Mouse (Mus musculus): ENCODE measurements around the gene Zfp963. TPM values are rescaled to one million over a fixed set of nuclear protein-coding genes. Genes with fewer than 3 reads are reported as not detected.

Gene Zfp963
- polyA plus RNA-seq, 1 experiment from 2014 or later, result 6.3 TPM

GRCm38 (mm10) chr8:69777111-69777510 lies 27.3 kb upstream of the Zfp963 start:
- 0 out of 2 replicates have a peak, but pooled peaks cover 5% of the 10 kb centered on the region for H3K36me3 ChIP-seq
- DNase-seq (ENCODE audit: low spot score), result no peak
- H3K4me3 ChIP-seq, result no peak overlapping the region
- 69% methylated on average over 12 of the region's 12 CpGs for WGBS
- H3K4me1 ChIP-seq (replicated peaks), result peaks cover 20% of the 10 kb centered on the region
- H3K27me3 ChIP-seq (ENCODE audit: insufficient read depth, poor library complexity, severe bottlenecking), result no peaks in the 10 kb centered on the region
- H3K9me3 ChIP-seq, result no peaks in the 10 kb centered on the region
- H3K27ac ChIP-seq, result no peak overlapping the region

GRCm38 (mm10) chr8:69775149-69775534 lies 25.4 kb upstream of the Zfp963 start:
- peak overlapping the region; percentile 82 for H3K4me3 ChIP-seq
- peak overlapping the region; percentile 100 for H3K27ac ChIP-seq
- H3K9me3 ChIP-seq, result no peaks in the 10 kb centered on the region

GRCm38 (mm10) chr8:69774503-69775148 lies 24.9 kb upstream of the Zfp963 start, which contains the start of gene Gm20422:
Gm20422 (minus strand) TSS chr8:69774886.
- no peaks in the 10 kb centered on the region for H3K27me3 ChIP-seq (ENCODE audit: insufficient read depth, poor library complexity, severe bottlenecking)
- H3K4me1 ChIP-seq (replicated peaks), result peaks cover 25% of the 10 kb centered on the region
- WGBS, result under 1% methylated on average over 41 of the region's 41 CpGs
- H3K4me3 ChIP-seq, result peak within 1 kb of the TSS; percentile 82
- peak; percentile 93 for DNase-seq (ENCODE audit: low spot score)
- peak within 1 kb of the TSS; percentile 100 for H3K27ac ChIP-seq
- no peaks in the 10 kb centered on the region for H3K9me3 ChIP-seq
- H3K36me3 ChIP-seq, result peaks cover 30% of the 10 kb centered on the region

More at GRCm38 (mm10) chr8:69775149-69775534, 25.4 kb upstream of the Zfp963 start:
- no peak for DNase-seq (ENCODE audit: low spot score)
- peaks cover 25% of the 10 kb centered on the region for H3K4me1 ChIP-seq (replicated peaks)
- peaks cover 25% of the 10 kb centered on the region for H3K36me3 ChIP-seq
- 64% methylated on average over 2 of the region's 2 CpGs for WGBS
- no peaks in the 10 kb centered on the region for H3K27me3 ChIP-seq (ENCODE audit: insufficient read depth, poor library complexity, severe bottlenecking)

GRCm38 (mm10) chr8:69772106-69772505 lies 22.3 kb upstream of the Zfp963 start:
- Histone ChIP-seq H3K36me3 (peaks cover 55% of the 10 kb centered on the region), H3K9me3 (peaks cover 5% of the 10 kb centered on the region; the same call in 1 of the 2 replicates), H3K4me1 (replicated peaks) (peaks cover 25% of the 10 kb centered on the region), H3K27ac (no peak overlapping the region), H3K27me3 (ENCODE audit: insufficient read depth, poor library complexity, severe bottlenecking) (no peaks in the 10 kb centered on the region), H3K4me3 (no peak overlapping the region)
- no peak for DNase-seq (ENCODE audit: low spot score)
- WGBS, result 88% methylated on average over 2 of the region's 2 CpGs

- peaks cover 64% of the 10 kb centered on the region for H3K36me3 ChIP-seq
- H3K27me3 ChIP-seq (ENCODE audit: insufficient read depth, poor library complexity, severe bottlenecking), result no peaks in the 10 kb centered on the region
- peaks cover 9% of the 10 kb centered on the region for H3K9me3 ChIP-seq
- no peak overlapping the region for H3K4me3 ChIP-seq
- no peak overlapping the region for H3K27ac ChIP-seq
- 92% methylated on average over 9 of the region's 9 CpGs for WGBS
- H3K4me1 ChIP-seq (replicated peaks), result peaks cover 25% of the 10 kb centered on the region
- no peak for DNase-seq (ENCODE audit: low spot score)
These were observed 21.5 kb upstream of the Zfp963 start for GRCm38 (mm10) chr8:69771221-69771620.

- DNase-seq (ENCODE audit: low spot score), result no peak
- H3K27me3 ChIP-seq (ENCODE audit: insufficient read depth, poor library complexity, severe bottlenecking), result no peaks in the 10 kb centered on the region
- no peaks in the 10 kb centered on the region for H3K4me1 ChIP-seq (replicated peaks)
- peaks cover 9% of the 10 kb centered on the region for H3K9me3 ChIP-seq
- WGBS, result 90% methylated on average over 4 of the region's 4 CpGs
- no peak overlapping the region for H3K27ac ChIP-seq
- no peak overlapping the region for H3K4me3 ChIP-seq
- H3K36me3 ChIP-seq, result peaks cover 95% of the 10 kb centered on the region
These were observed 12.2 kb upstream of the Zfp963 start for GRCm38 (mm10) chr8:69761814-69762445.

GRCm38 (mm10) chr8:69758316-69758715 lies 8.5 kb upstream of the Zfp963 start:
- no peaks in the 10 kb centered on the region for H3K27me3 ChIP-seq (ENCODE audit: insufficient read depth, poor library complexity, severe bottlenecking)
- no peak for DNase-seq (ENCODE audit: low spot score)
- no peaks in the 10 kb centered on the region for H3K4me1 ChIP-seq (replicated peaks)
- no peaks in the 10 kb centered on the region for H3K9me3 ChIP-seq
- no peak overlapping the region for H3K27ac ChIP-seq
- WGBS, result 94% methylated on average over 5 of the region's 5 CpGs
- H3K4me3 ChIP-seq, result no peak overlapping the region
- peaks cover 78% of the 10 kb centered on the region for H3K36me3 ChIP-seq

- H3K4me3 ChIP-seq, result no peak overlapping the region
These were observed 2.7 kb upstream of the Zfp963 start for GRCm38 (mm10) chr8:69752437-69752836.

GRCm38 (mm10) chr8:69741231-69741630 lies 8.5 kb downstream of the Zfp963 start:
- WGBS, result 81% methylated on average over 2 of the region's 2 CpGs
- peaks cover 28% of the 10 kb centered on the region for H3K36me3 ChIP-seq
- no peak overlapping the region for H3K4me3 ChIP-seq
- H3K27ac ChIP-seq, result no peak overlapping the region
- no peaks in the 10 kb centered on the region for H3K9me3 ChIP-seq
- DNase-seq (ENCODE audit: low spot score), result no peak
- no peaks in the 10 kb centered on the region for H3K4me1 ChIP-seq (replicated peaks)
- no peaks in the 10 kb centered on the region for H3K27me3 ChIP-seq (ENCODE audit: insufficient read depth, poor library complexity, severe bottlenecking)

More at GRCm38 (mm10) chr8:69752437-69752836, 2.7 kb upstream of the Zfp963 start:
- Histone ChIP-seq H3K27me3 (ENCODE audit: insufficient read depth, poor library complexity, severe bottlenecking) (no peaks in the 10 kb centered on the region), H3K4me1 (replicated peaks) (peaks cover 13% of the 10 kb centered on the region), H3K27ac (no peak overlapping the region), H3K9me3 (no peaks in the 10 kb centered on the region), H3K36me3 (peaks cover 31% of the 10 kb centered on the region)
- WGBS, result 88% methylated on average over 2 of the region's 2 CpGs
- no peak for DNase-seq (ENCODE audit: low spot score)

- Histone ChIP-seq H3K4me3 (no peak overlapping the region), H3K27me3 (ENCODE audit: insufficient read depth, poor library complexity, severe bottlenecking) (no peaks in the 10 kb centered on the region), H3K9me3 (no peaks in the 10 kb centered on the region), H3K36me3 (peaks cover 28% of the 10 kb centered on the region), H3K27ac (no peak overlapping the region), H3K4me1 (replicated peaks) (no peaks in the 10 kb centered on the region)
- WGBS, result 84% methylated on average over 6 of the region's 6 CpGs
- DNase-seq (ENCODE audit: low spot score), result no peak
These were observed 9.0 kb downstream of the Zfp963 start for GRCm38 (mm10) chr8:69740763-69741162.

GRCm38 (mm10) chr8:69735495-69735894 lies 14.3 kb downstream of the Zfp963 start:
- Histone ChIP-seq H3K9me3 (no peaks in the 10 kb centered on the region), H3K4me1 (replicated peaks) (no peaks in the 10 kb centered on the region; the same call in 1 of the 2 replicates), H3K36me3 (no peaks in the 10 kb centered on the region), H3K4me3 (no peak overlapping the region), H3K27ac (no peak overlapping the region), H3K27me3 (ENCODE audit: insufficient read depth, poor library complexity, severe bottlenecking) (no peaks in the 10 kb centered on the region)
- 80% methylated on average over 1 of the region's 1 CpGs for WGBS
- no peak for DNase-seq (ENCODE audit: low spot score)

- Histone ChIP-seq H3K4me3 (peak overlapping the region; percentile 84), H3K27ac (peak overlapping the region; percentile 98)
- WGBS, result 46% methylated on average over 5 of the region's 5 CpGs
These were observed 32.6 kb downstream of the Zfp963 start for GRCm38 (mm10) chr8:69717232-69717580.

More at GRCm38 (mm10) chr8:69717232-69717580, 32.6 kb downstream of the Zfp963 start:
- peaks cover 18% of the 10 kb centered on the region for H3K4me1 ChIP-seq (replicated peaks)
- peaks cover 15% of the 10 kb centered on the region for H3K36me3 ChIP-seq
- no peak for DNase-seq (ENCODE audit: low spot score)
- H3K27me3 ChIP-seq (ENCODE audit: insufficient read depth, poor library complexity, severe bottlenecking), result no peaks in the 10 kb centered on the region
- no peaks in the 10 kb centered on the region for H3K9me3 ChIP-seq

Measured in hindbrain, embryonic 10.5 days (tissue).